Mouse (Mus musculus): ENCODE results near the gene Cops6. TPM values are rescaled to one million over a fixed set of nuclear protein-coding genes. Genes with fewer than 3 reads are reported as not detected.

Cops6 gene
- polyA plus RNA-seq, 2 experiments from 2014 or later, result 188 to 252 TPM

DNA sequence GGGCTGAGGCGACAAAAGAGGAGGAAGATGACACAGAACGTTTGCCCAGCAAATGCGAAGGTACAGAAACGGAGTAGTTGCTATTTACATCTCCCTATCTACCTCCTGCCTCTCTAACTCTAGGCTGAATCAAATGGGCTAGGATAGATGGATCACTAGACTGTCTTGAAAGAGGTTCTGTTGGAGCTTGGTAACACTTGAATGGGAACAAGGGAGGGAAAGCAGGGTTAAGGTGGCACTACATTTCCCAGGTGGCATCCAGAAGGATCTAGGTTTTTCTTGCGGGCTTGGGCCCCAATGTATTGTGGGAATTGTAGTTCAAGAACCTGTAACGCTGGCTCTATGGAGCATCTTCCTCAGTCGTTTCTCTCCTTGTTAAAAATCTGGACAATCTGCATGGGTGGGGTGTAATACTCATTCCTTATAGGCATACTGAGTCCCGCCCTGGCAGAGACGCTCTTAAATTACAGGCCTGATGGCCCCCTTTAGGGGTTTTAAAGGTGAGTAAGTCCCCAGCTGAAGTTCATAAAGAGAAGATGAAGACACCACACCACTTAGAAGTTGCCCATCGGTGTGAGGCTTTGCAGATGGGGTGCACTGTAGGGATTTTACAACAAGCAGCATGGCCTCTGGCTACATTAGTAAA is 26.9 kb downstream of the Cops6 start:
- peak; percentile 74 for ATAC-seq

DNA sequence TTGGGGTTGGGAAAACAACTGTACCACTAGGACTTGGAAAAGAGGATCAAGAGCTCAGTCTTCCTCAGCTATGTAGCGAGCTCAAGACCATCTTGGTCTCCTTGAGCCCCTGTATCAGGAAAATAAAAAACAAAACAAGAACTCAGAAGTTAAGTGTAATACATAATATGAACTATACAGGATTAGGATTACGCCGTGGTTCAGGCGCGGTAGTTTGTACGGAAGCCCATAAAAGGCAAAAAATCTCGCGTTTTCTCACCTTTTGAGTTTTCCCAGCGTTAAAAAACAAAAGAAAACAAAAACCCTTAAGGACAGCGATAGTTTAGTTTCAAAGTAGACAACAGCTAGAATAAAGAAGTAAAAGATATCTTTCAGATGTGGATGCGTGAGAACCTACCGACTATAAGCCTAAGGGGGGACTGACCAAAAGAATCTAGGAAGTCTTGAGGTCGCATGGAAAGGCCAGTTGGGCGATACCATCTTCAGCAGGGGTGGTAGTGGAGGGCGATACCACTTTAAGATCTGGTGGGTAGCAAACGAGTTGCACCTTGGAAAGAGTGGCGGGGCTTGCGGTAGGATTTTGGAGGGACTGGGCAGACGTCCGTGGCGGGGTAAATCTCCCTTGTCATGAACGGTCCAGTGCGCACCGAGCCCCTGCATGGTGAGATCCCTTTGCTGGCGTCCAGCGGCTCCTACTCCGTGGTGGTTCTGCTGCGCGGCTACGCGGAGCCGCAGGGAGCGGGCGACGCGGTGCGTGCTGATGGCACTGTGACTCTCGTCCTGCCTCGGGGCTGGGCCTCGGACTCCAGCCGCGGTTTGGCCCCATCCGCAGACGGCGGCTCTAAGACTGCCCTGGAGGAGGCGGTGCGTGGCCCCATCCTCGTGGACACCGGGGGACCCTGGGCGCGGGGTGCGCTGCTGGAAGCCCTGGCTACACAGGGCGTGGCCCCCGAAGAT is 33.2 kb downstream of the Cops6 start, which contains the start of gene Mblac1:
Gene Mblac1 (plus strand): TSS at position 544 of the 957 bp plus-strand sequence.
- peak; percentile 67 for ATAC-seq

DNA sequence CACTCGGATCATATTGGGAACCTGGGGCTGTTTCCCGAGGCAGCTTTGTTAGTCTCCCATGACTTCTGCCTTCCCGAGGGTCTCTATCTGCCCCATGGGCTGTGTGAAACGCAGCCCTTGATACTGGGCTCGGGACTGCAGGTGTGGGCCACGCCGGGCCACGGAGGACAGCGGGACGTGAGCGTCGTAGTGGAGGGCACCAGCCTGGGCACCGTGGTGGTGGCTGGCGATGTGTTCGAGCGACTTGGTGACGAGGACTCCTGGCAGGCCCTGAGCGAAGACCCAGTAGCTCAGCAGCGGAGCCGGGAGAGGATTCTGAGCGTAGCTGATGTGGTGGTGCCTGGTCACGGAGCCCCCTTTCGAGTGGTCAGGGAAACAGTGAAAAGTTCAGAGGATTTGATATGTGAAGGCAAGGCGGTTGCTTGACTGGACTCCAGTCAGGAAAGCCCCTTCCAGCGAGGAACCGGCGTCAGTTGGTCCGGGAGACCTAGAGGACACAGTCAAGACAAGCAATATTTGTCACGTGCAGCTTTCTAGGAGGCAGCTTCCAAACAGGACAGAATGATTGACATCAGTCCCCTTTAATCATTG is 34.0 kb downstream of the Cops6 start:
- no peak for ATAC-seq

DNA sequence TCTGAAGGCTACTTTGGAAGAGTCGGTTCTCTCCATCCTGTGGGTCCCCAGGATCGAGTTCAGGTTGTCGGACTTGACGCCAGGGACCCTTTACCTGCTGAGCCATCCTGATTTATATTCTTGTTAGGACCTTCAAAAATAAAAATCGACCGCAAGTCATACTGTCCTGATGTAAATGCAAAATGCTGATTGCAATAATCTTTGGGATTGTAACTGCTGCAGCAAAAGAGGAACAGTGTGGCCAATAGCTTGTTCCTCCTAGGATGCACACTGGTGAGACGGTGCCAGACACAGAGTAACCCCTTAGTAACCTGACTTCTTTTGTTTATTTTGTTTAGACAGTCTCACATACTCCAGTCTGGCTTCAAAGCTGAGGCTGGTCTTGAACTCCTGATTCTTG is 34.6 kb downstream of the Cops6 start:
- ATAC-seq, result no peak

DNA sequence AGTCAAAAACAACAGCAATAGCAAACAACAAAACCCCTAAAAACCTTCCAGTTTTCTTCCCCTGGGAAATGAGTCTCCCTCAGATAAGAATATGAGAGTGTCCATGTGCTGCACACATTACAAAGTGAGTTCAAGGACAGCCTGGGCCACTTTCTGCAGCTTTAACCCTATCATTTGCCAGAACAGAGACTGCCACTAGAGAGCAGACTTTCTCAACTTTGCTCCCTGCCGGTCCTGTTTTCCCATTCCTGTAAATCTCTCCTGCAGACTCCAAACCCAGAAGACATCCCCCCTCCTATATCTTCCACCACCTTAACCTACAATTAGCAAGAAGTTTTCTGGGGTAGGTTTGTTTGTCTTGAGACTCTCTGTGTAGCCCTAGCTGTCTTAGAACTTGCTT is 38.7 kb downstream of the Cops6 start:
- no peak for ATAC-seq

DNA sequence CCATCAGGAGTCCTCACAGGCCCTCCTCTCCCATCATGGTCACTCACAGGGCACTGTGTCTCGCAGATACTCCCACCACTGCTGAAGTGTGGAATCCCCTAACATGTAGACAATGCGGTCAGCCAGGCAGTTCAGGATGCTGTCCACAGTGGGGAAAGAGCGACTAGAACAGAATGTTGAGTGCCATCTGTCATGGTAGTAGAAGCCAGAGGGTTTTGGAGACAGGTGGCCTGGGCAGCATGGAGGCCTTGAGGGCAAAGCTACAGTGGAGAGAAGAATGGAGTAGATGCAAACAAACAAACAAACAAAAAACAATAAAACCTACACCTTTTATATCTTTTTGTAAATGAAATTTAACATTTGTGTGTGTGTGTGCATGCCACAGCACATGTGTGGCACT is 41.2 kb downstream of the Cops6 start:
- ATAC-seq, result no peak

DNA sequence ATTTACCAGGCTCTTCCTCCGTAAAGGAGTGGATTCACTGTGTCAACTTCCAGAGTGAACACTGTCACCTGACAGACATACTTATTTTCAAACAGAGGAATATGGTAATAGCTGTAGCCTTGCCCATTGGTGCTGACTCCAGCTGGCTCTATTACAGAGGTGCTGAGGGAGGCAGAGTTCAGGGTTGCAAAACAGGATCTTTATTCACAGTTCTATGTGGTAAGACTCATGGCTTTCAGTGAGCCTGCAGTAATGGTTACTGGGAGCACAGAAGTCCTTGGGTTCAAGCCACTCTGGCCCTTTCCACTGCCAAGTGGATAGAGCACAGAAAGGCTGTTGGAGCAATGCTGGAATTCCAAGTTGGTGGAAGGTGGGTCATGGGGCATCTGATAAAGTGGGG is 46.4 kb downstream of the Cops6 start:
- no peak for ATAC-seq

DNA sequence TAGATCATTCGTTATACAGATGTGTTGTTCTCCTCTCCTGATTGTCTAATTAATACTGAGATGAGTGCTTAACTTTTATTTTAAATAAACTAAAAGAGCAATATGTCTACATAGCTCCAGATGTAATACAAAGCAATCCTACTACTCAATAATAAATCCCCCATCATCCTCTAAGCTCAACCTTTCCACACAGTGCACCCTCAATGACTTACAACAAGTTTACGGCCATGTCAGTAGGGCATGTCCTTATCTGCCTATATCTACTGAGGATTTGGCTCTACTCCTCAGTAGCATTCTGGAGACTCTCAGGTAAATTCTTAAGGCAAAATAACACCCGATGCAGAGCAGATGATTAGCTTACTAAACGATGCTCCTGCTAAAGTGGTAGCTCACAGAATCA is 47.0 kb downstream of the Cops6 start:
- ATAC-seq, result no peak

Other genes with a start within 250 kb of the Cops6 start
- gene Cyp3a13, start 239.5 kb upstream of the Cops6 start, polyA plus RNA-seq (2017; shearing (Covaris generic)), result not detected
- gene Gjc3, start 198.0 kb upstream of the Cops6 start, polyA plus RNA-seq (2017; shearing (Covaris generic)), result not detected
- gene Azgp1, start 179.6 kb upstream of the Cops6 start, polyA plus RNA-seq (2017; shearing (Covaris generic)), result under 1 TPM in 1 of 2 experiments, not detected in 1; 0.28 TPM
- not detected for gene Smok3a, start 139.8 kb upstream of the Cops6 start, polyA plus RNA-seq (2017; shearing (Covaris generic))
- gene Smok3b, start 139.6 kb upstream of the Cops6 start, polyA plus RNA-seq (2017; shearing (Covaris generic)), result not detected
- gene Smok3c, start 107.9 kb upstream of the Cops6 start, polyA plus RNA-seq (2017; shearing (Covaris generic)), result not detected
- gene Zkscan1, start 76.0 kb upstream of the Cops6 start, polyA plus RNA-seq (2017; shearing (Covaris generic)), result 10 to 100 TPM; 10.9 to 11.8 TPM
- gene Zscan21, start 44.2 kb upstream of the Cops6 start, polyA plus RNA-seq (2017; shearing (Covaris generic)), result 10 to 100 TPM; 17.9 TPM
- 10 to 100 TPM; 13.4 to 13.5 TPM for gene Zfp113, start 5.3 kb upstream of the Cops6 start, polyA plus RNA-seq (2017; shearing (Covaris generic))
- gene Ap4m1, start 10.9 kb downstream of the Cops6 start, polyA plus RNA-seq (2017; shearing (Covaris generic)), result 1 to 10 TPM; 4.8 to 5.4 TPM
- gene Mcm7, start 11.4 kb downstream of the Cops6 start, polyA plus RNA-seq (2017; shearing (Covaris generic)), result 10 to 100 TPM; 57.5 to 61.8 TPM
- gene Taf6, start 26.4 kb downstream of the Cops6 start, polyA plus RNA-seq (2017; shearing (Covaris generic)), result 10 to 100 TPM; 54.1 to 59.3 TPM
- gene Cnpy4, start 26.4 kb downstream of the Cops6 start, polyA plus RNA-seq (2017; shearing (Covaris generic)), result 10 to 100 TPM; 38.4 to 55.4 TPM
- under 1 TPM; 0.42 to 0.51 TPM for gene Mblac1, start 33.2 kb downstream of the Cops6 start, polyA plus RNA-seq (2017; shearing (Covaris generic))
- under 1 TPM; 0.16 to 0.18 TPM for gene Nxpe5, start 64.8 kb downstream of the Cops6 start, polyA plus RNA-seq (2017; shearing (Covaris generic))
- 100 to 1,000 TPM; 112 to 123 TPM for gene Lamtor4, start 94.4 kb downstream of the Cops6 start, polyA plus RNA-seq (2017; shearing (Covaris generic))
- 1 to 10 TPM; 3.9 to 4.7 TPM for gene BC037034, start 103.0 kb downstream of the Cops6 start, polyA plus RNA-seq (2017; shearing (Covaris generic))
- under 1 TPM; 0.43 to 0.49 TPM for gene Gal3st4, start 111.8 kb downstream of the Cops6 start, polyA plus RNA-seq (2017; shearing (Covaris generic))
- gene Gm43720, start 118.9 kb downstream of the Cops6 start, polyA plus RNA-seq (2017; shearing (Covaris generic)), result not detected
- gene Gpc2, start 118.9 kb downstream of the Cops6 start, polyA plus RNA-seq (2017; shearing (Covaris generic)), result not detected
- under 1 TPM; 0.13 to 0.62 TPM for gene Stag3, start 119.2 kb downstream of the Cops6 start, polyA plus RNA-seq (2017; shearing (Covaris generic))
- gene Pvrig, start 180.9 kb downstream of the Cops6 start, polyA plus RNA-seq (2017; shearing (Covaris generic)), result 10 to 100 TPM; 10.4 to 12.3 TPM

Data from activated CD4-positive, CD25-positive, alpha-beta regulatory T cell, adult 4 months (primary cell).